Mouse (Mus musculus) cerebellum, adult 18-20 months (tissue): ENCODE measurements at regions not wholly inside any gene's neighbourhood (a gene's known extent, or its start where the extent isn't known, plus 50 kb on each side); places are given as distances from the start of the nearest gene placed in this dataset.

Experiments
- DNase-seq, 2 experiments: peaks; one replicate each; pipeline ENCODE4 v3.0.0; 2021

DNA sequence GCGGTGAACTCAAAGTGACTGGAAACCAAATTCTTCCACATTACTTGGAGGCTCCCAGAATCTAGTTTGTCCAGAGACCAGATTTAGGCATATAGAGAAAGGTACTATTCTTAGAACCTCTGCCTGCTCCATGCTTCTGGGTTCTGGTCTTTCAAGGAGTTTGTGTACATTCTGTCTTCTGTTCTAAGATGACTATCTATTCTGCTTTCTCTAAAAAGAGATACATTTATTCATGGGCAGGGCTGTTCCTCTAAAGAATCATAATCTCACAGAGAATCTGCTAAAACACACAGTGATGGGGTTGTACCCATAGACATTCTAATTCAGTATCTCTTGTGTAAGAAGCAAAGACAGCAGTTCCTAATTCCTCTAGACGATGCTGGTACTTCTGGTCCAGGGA is 417.7 kb downstream of the Atp23 start:
- DNase-seq: no peak

DNA sequence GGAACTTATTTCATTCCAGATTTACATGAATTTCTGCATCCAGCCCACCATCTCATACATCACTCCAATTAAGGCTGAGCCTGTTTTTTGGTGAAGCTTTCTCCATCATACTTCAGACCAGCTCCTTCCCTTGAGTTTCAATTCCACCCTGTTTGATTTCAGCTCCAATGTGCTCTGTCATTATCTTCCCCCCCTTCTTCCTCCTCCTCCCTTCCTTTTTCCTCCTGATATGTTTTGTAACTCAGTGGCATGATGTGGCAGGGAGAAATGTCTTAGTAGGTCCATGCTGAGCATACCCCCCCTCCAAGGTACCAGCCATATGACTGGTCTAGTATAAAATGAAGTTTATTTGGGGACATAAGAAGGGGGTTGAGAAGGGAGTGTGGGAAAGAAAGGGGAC is 420.8 kb downstream of the Atp23 start:
- no peak for DNase-seq

DNA sequence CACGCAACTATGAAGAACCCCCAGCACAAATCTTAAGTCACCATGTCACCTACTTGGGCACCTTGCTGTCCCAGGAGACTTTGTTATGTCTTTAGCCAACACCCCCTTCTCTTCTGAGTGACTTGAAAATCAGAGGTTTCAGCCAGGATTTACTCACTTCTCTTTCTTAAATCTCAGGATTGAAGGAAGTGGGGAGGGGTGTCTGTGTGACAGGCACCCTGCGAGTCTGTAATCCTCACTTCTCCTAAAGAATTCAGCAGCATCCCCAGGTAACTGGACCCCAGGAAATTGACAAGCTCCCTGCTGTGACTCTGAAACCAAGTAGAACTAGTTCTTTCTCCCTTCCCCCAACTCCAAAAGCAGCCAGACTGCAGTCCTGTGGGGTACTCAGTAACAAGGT is 421.4 kb downstream of the Atp23 start:
- no peak for DNase-seq

DNA sequence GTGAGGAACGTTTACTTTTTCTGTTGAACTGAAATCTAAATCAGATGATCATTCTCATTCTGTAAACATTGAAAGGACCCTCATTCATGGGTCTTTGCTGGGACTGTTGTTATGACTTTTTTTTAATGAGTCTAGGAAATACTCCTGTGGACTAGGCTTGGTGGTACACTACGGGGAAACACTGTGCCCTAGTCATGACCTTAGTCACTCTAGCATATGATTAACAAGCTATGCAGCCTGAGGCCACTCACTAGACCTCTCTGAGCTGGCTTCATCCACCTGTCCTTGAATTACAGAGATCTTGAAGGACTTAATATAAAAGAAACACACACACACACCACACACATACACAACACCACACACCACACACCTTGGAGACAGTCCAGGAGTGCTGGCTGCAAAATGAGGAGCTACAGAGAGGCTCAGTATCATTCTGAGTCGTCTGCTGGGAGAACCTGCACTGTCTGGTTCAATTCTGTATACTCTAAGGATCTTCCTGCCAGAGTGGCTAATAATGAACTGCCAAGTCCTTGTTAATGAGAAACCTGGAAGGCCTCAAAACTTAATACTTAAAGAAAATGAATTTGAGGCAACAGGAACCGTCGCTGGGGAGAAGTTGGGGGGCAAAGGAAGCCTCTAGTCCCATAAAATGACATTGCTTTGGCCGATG is 428.0 kb downstream of the Atp23 start:
- no peak for DNase-seq

DNA sequence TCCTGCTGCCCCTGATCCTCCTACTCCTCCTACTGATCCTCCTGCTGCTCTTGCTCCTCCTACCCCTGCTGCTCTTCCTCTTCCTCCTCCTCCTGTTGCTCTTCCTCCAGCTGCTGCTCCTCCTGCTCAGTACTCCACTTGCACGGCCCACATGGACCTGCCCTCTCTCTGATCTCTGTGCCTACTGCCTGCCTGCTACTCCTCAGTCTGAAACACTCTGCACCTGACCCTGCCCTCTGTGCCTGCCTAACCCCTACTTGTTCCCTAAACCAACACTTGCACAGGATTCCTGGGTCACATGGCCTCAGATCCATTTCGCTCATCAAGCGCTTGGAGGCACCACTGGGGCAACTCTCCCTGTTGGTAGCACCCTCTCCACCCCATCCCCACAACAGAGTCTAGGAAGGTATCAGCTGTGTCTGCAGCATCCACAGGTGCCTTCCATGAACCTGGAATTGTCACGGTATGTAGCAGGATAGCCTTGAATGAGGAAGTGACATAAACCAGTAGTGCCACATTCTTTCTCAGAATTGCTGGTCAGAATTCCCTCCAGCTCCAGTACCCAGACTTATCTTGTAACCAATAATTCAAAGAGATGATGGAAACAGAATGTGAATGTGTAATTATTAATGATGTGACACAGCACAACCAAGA is 430.2 kb downstream of the Atp23 start:
- no peak for DNase-seq

- DNase-seq: no peak
Measured at GRCm38 (mm10) chr10:126462770-126463169, 438.4 kb downstream of the Atp23 start.

GRCm38 (mm10) chr10:126458523-126458922 is 442.6 kb downstream of the Atp23 start:
- DNase-seq: no peak

DNA sequence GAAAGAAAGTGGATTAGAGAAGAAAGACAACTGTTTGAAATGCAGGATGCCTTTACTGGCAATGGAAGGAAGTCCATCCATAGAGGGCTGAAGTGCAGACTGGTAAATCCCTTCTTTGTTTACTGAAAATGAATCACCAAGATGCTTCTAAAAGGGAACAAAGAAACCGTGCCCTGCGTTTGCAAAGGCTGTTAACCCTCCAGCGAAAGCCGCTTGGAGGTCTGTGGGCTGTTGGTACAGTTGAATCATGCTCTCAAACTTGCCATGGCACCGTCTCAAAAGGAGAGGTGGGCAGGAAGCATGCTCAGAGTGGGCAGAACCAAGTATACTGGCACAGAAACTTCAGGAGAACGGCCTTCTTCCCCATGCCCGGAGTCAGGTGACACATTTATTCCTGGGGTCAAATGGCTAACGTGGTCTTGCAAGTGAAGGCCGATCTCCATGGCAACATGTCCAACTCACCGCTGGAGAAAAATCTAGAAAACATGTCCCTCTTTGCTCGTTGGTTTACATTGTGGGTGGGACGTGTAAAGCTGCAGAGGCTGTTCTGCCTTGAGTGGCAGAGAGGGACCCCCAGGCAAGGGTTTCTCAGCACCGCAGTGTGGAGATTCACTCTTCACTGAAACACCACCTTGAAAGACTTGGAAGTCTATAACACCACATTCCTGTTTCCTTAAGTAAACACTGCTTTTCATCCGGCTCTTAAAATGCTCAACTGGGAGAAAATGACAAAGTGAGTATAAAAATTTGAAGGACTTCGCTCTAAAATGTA is 448.2 kb downstream of the Atp23 start:
- DNase-seq: no peak

DNA sequence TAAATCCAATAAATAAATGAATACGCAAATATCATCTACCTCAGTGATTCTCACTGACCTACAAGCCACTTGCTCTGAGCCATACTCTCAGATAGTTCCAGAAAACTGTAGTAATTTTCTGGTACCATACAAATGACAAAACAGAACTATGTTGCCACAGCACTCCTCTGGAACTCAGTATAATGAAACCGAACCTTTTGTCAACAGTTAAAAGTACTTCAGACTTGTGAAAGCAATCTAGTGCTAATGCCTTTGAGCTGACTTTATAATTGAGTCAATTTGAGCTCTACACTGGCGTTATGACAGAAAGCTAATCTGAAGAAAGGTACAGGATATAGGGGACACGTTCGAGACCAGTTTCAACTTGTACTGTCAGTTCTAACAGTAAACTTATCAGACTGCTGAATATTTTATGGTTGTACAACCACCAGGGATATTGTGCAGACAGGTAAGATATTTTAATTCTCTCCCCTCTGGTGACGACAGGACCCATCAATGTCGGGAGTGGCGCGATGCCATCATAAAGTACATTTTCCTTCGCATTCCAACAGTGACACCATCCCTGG is 449.0 kb downstream of the Atp23 start:
- no peak for DNase-seq

DNA sequence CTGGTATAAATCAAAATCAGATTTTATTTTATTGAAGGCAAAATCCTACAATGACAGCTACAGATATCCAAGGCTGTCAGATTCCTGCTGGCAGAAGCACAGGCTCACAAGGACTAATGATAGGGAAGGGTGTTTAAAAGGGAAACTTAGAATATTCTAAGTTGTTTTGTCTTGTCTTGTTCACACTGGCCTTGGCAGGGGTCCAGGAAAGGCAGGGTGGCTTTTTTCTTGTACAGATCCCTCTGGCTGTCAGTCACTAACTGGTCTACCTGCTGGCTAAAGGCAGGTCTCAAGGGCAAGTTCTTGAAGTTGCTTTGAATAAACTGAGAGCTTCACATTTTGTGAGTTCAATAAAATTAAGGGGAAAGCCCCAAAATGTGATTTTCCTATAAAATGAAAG is 465.3 kb downstream of the Lrig3 start:
- peak in 1 of 2 experiments; percentile 4 for DNase-seq

GRCm38 (mm10) chr10:126430346-126430745 is 464.4 kb downstream of the Lrig3 start:
- peak; percentile 10 to 11 for DNase-seq

DNA sequence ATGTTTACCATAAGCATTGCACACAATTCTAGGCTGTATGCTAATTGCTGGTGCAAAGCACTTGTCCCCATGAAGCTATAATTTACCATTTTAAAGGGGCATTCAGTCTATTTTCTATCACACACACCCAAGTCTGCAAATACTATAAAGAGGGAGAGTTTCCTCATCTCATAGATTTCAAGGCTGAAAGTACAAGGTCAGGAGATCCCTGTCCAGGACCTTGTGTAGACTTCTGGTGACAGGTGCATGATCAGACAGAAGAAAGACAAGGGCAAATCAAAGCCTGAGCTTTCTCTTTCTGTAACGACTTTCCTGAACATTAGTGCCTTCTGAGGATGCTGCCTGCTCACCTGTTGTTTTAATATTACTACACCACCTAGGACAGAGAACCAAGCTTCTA is 463.5 kb downstream of the Lrig3 start:
- DNase-seq: no peak

- DNase-seq: no peak
Measured at GRCm38 (mm10) chr10:126422066-126422465, 456.1 kb downstream of the Lrig3 start.

DNA sequence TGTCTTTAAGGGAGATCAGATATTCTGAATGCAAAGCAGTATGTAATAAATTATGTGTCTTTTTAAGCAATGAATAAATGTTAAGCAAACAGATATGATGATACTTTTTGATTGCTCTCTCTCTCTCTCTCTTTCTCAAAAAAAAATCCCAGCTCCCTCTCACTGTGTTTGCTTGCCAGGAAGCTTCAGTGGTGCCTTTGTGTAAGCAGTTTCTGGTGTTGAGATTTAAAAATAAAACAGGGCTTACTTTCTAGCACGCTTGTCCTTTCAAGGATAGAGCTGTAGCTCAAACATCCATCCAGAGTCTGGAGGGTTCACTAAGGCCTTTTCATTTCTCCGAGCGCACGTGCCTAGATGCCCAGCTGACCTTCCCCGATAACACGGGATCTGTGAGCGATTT is 447.8 kb downstream of the Lrig3 start:
- DNase-seq: no peak

- no peak for DNase-seq
Measured at GRCm38 (mm10) chr10:126392235-126392634, 426.3 kb downstream of the Lrig3 start.

- DNase-seq: no peak
Measured at GRCm38 (mm10) chr10:126391770-126392169, 425.8 kb downstream of the Lrig3 start.

DNA sequence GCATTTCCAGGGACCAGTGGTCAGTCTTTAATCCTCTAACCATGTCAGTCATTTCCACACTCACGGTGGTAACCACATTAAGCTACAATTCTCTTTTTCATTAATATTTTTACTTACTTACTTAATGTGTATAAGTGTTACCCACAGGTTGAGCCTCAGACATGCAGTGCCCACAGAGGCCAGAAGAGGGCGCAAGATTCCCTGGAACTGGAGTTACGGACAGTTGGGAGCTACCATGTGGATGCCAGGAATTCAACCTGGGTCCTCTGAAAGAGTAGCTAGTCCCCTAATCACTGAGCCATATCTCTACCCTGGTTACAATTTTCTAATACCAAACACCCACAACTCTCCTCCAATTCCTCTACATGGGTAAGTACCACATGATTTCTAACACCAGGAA is 420.5 kb downstream of the Lrig3 start:
- no peak for DNase-seq

DNA sequence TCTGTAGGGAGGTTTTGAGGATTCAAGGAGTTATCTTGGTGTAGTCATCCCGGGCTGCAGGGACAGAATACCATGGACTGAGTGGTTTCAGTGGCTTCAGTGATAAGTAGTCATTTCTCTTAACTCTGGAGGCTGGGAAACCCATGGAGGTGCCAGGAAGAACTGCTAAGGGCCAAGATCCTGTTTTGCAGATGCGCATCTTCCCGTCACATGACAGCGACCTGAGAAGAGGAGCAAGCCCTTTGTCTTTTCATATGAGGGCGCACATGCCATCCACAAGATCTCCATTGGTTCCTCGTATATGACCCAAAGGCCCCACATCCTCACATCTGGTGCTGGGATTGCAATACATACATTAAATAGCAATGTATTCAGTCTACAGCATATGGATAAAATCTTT is 419.7 kb downstream of the Lrig3 start:
- DNase-seq: no peak

- DNase-seq: no peak
Measured at GRCm38 (mm10) chr10:126380381-126380780, 414.4 kb downstream of the Lrig3 start.

- DNase-seq: no peak
Measured at GRCm38 (mm10) chr10:126379239-126379638, 413.3 kb downstream of the Lrig3 start.

DNA sequence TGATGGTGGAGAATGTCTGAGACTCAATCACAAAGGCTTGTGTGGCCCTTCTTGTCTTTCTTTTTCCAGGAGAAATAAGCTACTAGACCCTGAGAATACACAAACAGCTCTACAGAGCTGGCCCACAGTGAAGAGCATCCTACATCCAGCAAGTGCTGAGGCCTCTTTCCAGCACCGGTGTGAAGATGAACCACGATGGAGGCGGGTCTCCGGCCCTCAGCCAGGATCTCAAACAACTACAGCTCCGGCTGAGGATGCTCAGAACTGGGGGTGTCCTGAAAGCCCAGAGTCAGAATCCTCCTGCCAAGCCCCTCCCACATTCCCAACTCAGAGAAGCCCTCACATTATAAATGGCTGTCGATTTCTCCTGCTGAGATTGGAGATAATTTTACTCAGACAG is 407.9 kb downstream of the Lrig3 start:
- DNase-seq: no peak

DNA sequence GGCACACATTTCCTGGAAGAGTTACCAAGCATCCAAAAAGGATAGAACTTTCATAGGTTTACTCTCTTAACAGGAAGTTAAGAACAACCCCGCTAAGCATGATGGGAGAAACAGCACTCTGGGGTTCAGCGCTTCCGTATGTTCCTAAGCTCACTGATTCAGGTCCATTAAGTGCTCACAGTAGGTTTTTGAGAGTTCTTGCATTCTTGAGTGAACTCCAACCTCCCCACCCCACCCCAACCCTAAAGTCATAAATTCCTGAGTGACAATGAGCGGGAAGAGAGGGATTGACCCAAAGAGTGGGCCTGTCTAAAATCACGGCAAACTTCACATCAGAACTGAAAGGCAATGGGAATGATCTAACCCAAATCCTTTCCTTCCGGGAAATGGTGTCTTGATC is 405.9 kb downstream of the Lrig3 start:
- DNase-seq: no peak

GRCm38 (mm10) chr10:126349076-126349475 is 383.1 kb downstream of the Lrig3 start:
- no peak for DNase-seq

GRCm38 (mm10) chr10:126337426-126337825 is 371.5 kb downstream of the Lrig3 start:
- DNase-seq: no peak
